Mouse (Mus musculus) left cerebral cortex, postnatal 4 days (tissue): ENCODE measurements around the gene Tmem132c. TPM values are rescaled to one million over a fixed set of nuclear protein-coding genes. Genes with fewer than 3 reads are reported as not detected.
A peak's percentile ranks its signal among the peaks of the same experiment; 100 is the strongest.

Experiments used
- DNase-seq: peaks from one replicate; pipeline ENCODE4 v3.0.0-alpha.2; 2022
- intact Hi-C: fragments of 180-260 bp; cut with DNase I; formaldehyde crosslinking; loops from one replicate; pipeline ENCODE4 v1.15.1; 2025
- total RNA-seq, 2 experiments: library from RNA; stranded (reverse); gene quantifications; 2 replicates each; pipeline ENCODE4 v1.2.3; 2021

The Tmem132c gene
- 10 to 100 TPM; 10.4 to 11.6 TPM for total RNA-seq

- peak; percentile 79 for DNase-seq
- intact Hi-C loops: loop anchor here (10.0 kb wide), 1 partner anchor 243 kb away; no protein-coding TSS in a partner anchor
These were observed at the start of gene Tmem132c for GRCm38 (mm10) chr5:127241136-127241924. Tmem132c (plus strand) TSS chr5:127241808.

GRCm38 (mm10) chr5:127191881-127192280 lies 49.7 kb upstream of the Tmem132c start:
- DNase-seq: peak; percentile 40
- intact Hi-C loops: no loop called here

GRCm38 (mm10) chr5:127198850-127199249 lies 42.8 kb upstream of the Tmem132c start:
- DNase-seq: peak; percentile 14
- intact Hi-C loops: no loop called here

GRCm38 (mm10) chr5:127204881-127205280 lies 36.7 kb upstream of the Tmem132c start:
- no peak for DNase-seq
- intact Hi-C loops: no loop called here

GRCm38 (mm10) chr5:127216389-127216788 lies 25.2 kb upstream of the Tmem132c start:
- no peak for DNase-seq
- intact Hi-C loops: loop anchor here (10.0 kb wide), 1 partner anchor 152 kb away; no protein-coding TSS in a partner anchor

GRCm38 (mm10) chr5:127217725-127218124 lies 23.9 kb upstream of the Tmem132c start:
- intact Hi-C loops: loop anchor here (10.0 kb wide), 1 partner anchor 153 kb away; no protein-coding TSS in a partner anchor
- no peak for DNase-seq

- intact Hi-C loops: no loop called here
- no peak for DNase-seq
These were observed 13.5 kb upstream of the Tmem132c start for GRCm38 (mm10) chr5:127227929-127228595.

DNA sequence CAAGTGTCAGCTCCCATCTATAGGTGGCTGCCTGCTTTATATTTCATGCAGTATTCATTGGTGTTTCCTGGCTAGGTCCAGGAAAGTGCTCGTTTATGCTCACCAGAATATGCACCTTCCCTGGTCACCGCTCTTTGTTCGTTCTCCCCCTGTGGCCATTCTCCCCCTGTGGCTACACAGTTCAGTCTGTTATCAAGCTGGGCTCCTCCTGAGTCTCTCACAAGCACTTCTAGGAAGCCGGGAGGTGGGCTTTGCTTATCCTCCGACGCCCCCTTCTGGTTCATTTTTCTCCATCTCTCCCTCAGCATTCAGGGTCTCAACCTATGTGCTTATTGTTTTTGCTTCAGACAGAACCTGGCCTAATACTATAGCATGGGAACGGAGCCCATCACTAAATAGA lies 6.9 kb upstream of the Tmem132c start:
- intact Hi-C loops: loop anchor here (10.0 kb wide), 1 partner anchor 1700 kb away; the partner anchor contains the start of gene Tmem132b
- peak; percentile 60 for DNase-seq

DNA sequence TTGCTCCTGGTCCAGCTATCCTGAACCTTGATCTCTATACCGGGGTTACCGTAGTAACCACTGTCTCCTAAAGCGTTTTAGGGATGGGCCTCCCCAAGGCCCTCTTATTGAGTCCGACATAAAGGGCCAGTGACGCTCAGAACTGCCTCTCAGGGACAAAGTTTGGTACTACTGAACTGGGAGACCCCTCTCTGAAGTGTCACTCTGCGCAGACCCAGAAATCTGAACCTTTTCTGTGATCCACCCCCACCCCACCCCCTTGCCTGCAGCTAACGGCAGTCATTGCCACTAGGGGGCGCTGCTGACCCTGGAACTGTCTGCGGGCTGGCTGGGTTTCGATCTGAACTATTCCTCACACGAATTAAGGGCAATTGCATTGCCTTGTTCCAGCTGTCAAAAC lies 6.4 kb upstream of the Tmem132c start:
- intact Hi-C loops: loop anchor here (10.0 kb wide), 1 partner anchor 1700 kb away; the partner anchor contains the start of gene Tmem132b
- DNase-seq: peak; percentile 91

DNA sequence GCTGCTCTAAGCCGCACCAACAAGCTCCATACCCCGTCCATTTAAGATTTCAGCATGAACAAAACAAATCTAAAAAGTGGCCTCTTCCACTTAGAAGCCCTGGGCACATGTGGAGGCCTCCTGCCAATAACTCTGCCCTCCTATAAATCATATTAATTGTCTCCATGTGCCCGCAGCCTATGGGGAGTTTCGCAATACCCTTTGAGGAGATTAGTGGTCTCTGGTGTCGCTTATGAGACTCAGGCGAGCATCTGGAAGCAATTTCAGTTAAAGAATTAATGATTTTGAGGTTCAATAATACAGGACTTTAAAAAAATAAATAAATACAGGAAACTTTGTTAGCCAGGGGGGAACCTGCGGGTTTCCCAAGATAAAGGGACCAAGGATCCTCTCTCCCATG lies 1.9 kb upstream of the Tmem132c start:
- intact Hi-C loops: loop anchor here (10.0 kb wide), 2 partner anchors 245 to 1705 kb away; partner anchors contain the start of gene Tmem132b
- no peak for DNase-seq

- no peak for DNase-seq
- intact Hi-C loops: loop anchor here (10.0 kb wide), 1 partner anchor 244 kb away; no protein-coding TSS in a partner anchor
These were observed 962 bp upstream of the Tmem132c start for GRCm38 (mm10) chr5:127240646-127241045.

- intact Hi-C loops: loop anchor here (10.0 kb wide), 1 partner anchor 243 kb away; no protein-coding TSS in a partner anchor
These were observed 536 bp downstream of the Tmem132c start for GRCm38 (mm10) chr5:127241925-127242762.

GRCm38 (mm10) chr5:127242763-127243160 lies 1.2 kb downstream of the Tmem132c start:
- intact Hi-C loops: loop anchor here (10.0 kb wide), 1 partner anchor 242 kb away; no protein-coding TSS in a partner anchor

More at GRCm38 (mm10) chr5:127241925-127242762, 536 bp downstream of the Tmem132c start:
- DNase-seq: no peak

GRCm38 (mm10) chr5:127243209-127243608 lies 1.6 kb downstream of the Tmem132c start:
- intact Hi-C loops: loop anchor here (10.0 kb wide), 1 partner anchor 242 kb away; no protein-coding TSS in a partner anchor
- no peak for DNase-seq

More at GRCm38 (mm10) chr5:127242763-127243160, 1.2 kb downstream of the Tmem132c start:
- DNase-seq: no peak

- no peak for DNase-seq
- intact Hi-C loops: loop anchor here (10.0 kb wide), 1 partner anchor 241 kb away; no protein-coding TSS in a partner anchor
These were observed 2.0 kb downstream of the Tmem132c start for GRCm38 (mm10) chr5:127243611-127244010.

DNA sequence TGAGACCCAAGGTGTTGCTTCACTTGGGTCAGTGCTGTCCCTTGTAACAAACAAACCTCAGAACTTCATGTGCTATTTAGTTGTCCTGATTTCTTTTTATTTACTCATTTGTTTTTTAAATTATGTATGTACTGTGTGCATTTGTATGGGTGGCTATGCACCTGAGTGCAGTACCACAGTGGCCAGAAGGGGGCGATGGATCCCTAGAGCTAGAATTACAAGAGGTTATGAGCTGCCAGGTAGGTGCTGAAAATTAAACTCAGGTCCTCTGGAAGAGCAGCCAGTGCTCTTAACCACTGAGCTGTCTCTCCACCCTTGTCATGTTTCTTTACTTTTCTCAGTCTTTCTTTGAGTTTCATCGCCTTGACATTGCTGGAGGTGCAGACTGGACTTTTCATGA lies 11.7 kb downstream of the Tmem132c start:
- intact Hi-C loops: no loop called here
- DNase-seq: no peak

- intact Hi-C loops: no loop called here
- DNase-seq: peak; percentile 53
These were observed 15.5 kb downstream of the Tmem132c start for GRCm38 (mm10) chr5:127256947-127257610.

- intact Hi-C loops: no loop called here
- DNase-seq: no peak
These were observed 20.5 kb downstream of the Tmem132c start for GRCm38 (mm10) chr5:127262136-127262535.

- intact Hi-C loops: no loop called here
- no peak for DNase-seq
These were observed 29.5 kb downstream of the Tmem132c start for GRCm38 (mm10) chr5:127271145-127271544.

- intact Hi-C loops: no loop called here
These were observed 37.9 kb downstream of the Tmem132c start for GRCm38 (mm10) chr5:127279462-127279861.

More at GRCm38 (mm10) chr5:127279462-127279861, 37.9 kb downstream of the Tmem132c start:
- no peak for DNase-seq
